Mouse (Mus musculus): ENCODE results near the gene Pigt.

Gene Pigt

GRCm38 (mm10) chr2:164496847-164497690, at the start of gene Pigt:
Pigt (plus strand) TSS chr2:164497520.
- in situ Hi-C loops (cut with MboI, MseI), result no loop called here

- in situ Hi-C loops (cut with MboI, MseI), result no loop called here
Measured at GRCm38 (mm10) chr2:164448140-164448539, 49.2 kb upstream of the Pigt start.

GRCm38 (mm10) chr2:164448921-164449320, 48.4 kb upstream of the Pigt start:
- in situ Hi-C loops (cut with MboI, MseI), result no loop called here

GRCm38 (mm10) chr2:164449341-164450042, 47.8 kb upstream of the Pigt start:
- in situ Hi-C loops (cut with MboI, MseI), result no loop called here

- in situ Hi-C loops (cut with MboI, MseI), result no loop called here
Measured at GRCm38 (mm10) chr2:164452000-164452676, 45.2 kb upstream of the Pigt start.

GRCm38 (mm10) chr2:164453047-164453757, 44.1 kb upstream of the Pigt start:
- in situ Hi-C loops (cut with MboI, MseI), result no loop called here

GRCm38 (mm10) chr2:164453887-164454500, 43.3 kb upstream of the Pigt start:
- in situ Hi-C loops (cut with MboI, MseI), result no loop called here

GRCm38 (mm10) chr2:164454846-164455245, 42.5 kb upstream of the Pigt start:
- in situ Hi-C loops (cut with MboI, MseI), result no loop called here

- in situ Hi-C loops (cut with MboI, MseI), result no loop called here
Measured at GRCm38 (mm10) chr2:164455421-164456190, 41.7 kb upstream of the Pigt start.

GRCm38 (mm10) chr2:164456413-164456812, 40.9 kb upstream of the Pigt start:
- in situ Hi-C loops (cut with MboI, MseI), result no loop called here

- in situ Hi-C loops (cut with MboI, MseI), result no loop called here
Measured at GRCm38 (mm10) chr2:164456864-164457300, 40.4 kb upstream of the Pigt start, which contains the start of gene Sys1. Sys1 (plus strand) TSS chr2:164456964.

- in situ Hi-C loops (cut with MboI, MseI), result no loop called here
Measured at GRCm38 (mm10) chr2:164457942-164458341, 39.4 kb upstream of the Pigt start.

- in situ Hi-C loops (cut with MboI, MseI), result no loop called here
Measured at GRCm38 (mm10) chr2:164458535-164458934, 38.8 kb upstream of the Pigt start.

GRCm38 (mm10) chr2:164460745-164461551, 36.4 kb upstream of the Pigt start, which contains the start of gene Gm20458:
Gm20458 (plus strand) TSS chr2:164460967.
- in situ Hi-C loops (cut with MboI, MseI), result loop anchor here (5.0 kb wide), 1 partner anchor 71 kb away; no protein-coding TSS in a partner anchor

- in situ Hi-C loops (cut with MboI, MseI), result no loop called here
Measured at GRCm38 (mm10) chr2:164465161-164465560, 32.2 kb upstream of the Pigt start.

GRCm38 (mm10) chr2:164466787-164467186, 30.5 kb upstream of the Pigt start:
- in situ Hi-C loops (cut with MboI, MseI), result no loop called here

- in situ Hi-C loops (cut with MboI, MseI), result no loop called here
Measured at GRCm38 (mm10) chr2:164470254-164470653, 27.1 kb upstream of the Pigt start.

- in situ Hi-C loops (cut with MboI, MseI), result no loop called here
Measured at GRCm38 (mm10) chr2:164473624-164474023, 23.7 kb upstream of the Pigt start, which contains the start of gene Trp53tg5. Trp53tg5 (minus strand) TSS chr2:164473724.

- in situ Hi-C loops (cut with MboI, MseI), result loop anchor here (10.0 kb wide), 1 partner anchor 919 kb away; the partner anchor contains the start of gene Ocstamp
Measured at GRCm38 (mm10) chr2:164485681-164486257, 11.6 kb upstream of the Pigt start, which contains the start of gene Dbndd2. Dbndd2 (plus strand) TSS chr2:164486106.
